Mouse (Mus musculus): ENCODE measurements around the gene Cux1. TPM values are rescaled to one million over a fixed set of nuclear protein-coding genes. Genes with fewer than 3 reads are reported as not detected.
A peak's percentile ranks its signal among the peaks of the same experiment; 100 is the strongest.

Gene Cux1
- total RNA-seq, 2 experiments from 2014 or later = 49.8 to 52.4 TPM

- peak in 1 of 2 experiments; percentile 11 for DNase-seq (ENCODE audit: low spot score in 2 of 2)
Measured at GRCm38 (mm10) chr5:136568026-136568765, 906 bp upstream of the Cux1 start.

- DNase-seq (ENCODE audit: low spot score in 2 of 2) = peak in 1 of 2 experiments; percentile 23
Measured at GRCm38 (mm10) chr5:136566812-136567175, 496 bp downstream of the Cux1 start.

- peak; percentile 34 to 38 for DNase-seq (ENCODE audit: low spot score in 2 of 2)
Measured at GRCm38 (mm10) chr5:136566001-136566811, 1.1 kb downstream of the Cux1 start.

GRCm38 (mm10) chr5:136565311-136565811, 1.9 kb downstream of the Cux1 start:
- DNase-seq (ENCODE audit: low spot score in 2 of 2) = peak in 1 of 2 experiments; percentile 11

GRCm38 (mm10) chr5:136564613-136565299, 2.5 kb downstream of the Cux1 start:
- no peak for DNase-seq (ENCODE audit: low spot score in 2 of 2)

- DNase-seq (ENCODE audit: low spot score in 2 of 2) = no peak
Measured at GRCm38 (mm10) chr5:136563996-136564395, 3.3 kb downstream of the Cux1 start.

GRCm38 (mm10) chr5:136563104-136563503, 4.2 kb downstream of the Cux1 start:
- no peak for DNase-seq (ENCODE audit: low spot score in 2 of 2)

GRCm38 (mm10) chr5:136562212-136562611, 5.1 kb downstream of the Cux1 start:
- no peak for DNase-seq (ENCODE audit: low spot score in 2 of 2)

GRCm38 (mm10) chr5:136561641-136562040, 5.6 kb downstream of the Cux1 start:
- DNase-seq (ENCODE audit: low spot score in 2 of 2) = no peak

- DNase-seq (ENCODE audit: low spot score in 2 of 2) = no peak
Measured at GRCm38 (mm10) chr5:136560656-136561055, 6.6 kb downstream of the Cux1 start.

- no peak for DNase-seq (ENCODE audit: low spot score in 2 of 2)
Measured at GRCm38 (mm10) chr5:136557446-136557845, 9.8 kb downstream of the Cux1 start.

GRCm38 (mm10) chr5:136556328-136557262, 10.7 kb downstream of the Cux1 start:
- DNase-seq (ENCODE audit: low spot score in 2 of 2) = no peak

GRCm38 (mm10) chr5:136555703-136556102, 11.6 kb downstream of the Cux1 start:
- DNase-seq (ENCODE audit: low spot score in 2 of 2) = peak in 1 of 2 experiments; percentile 25

- no peak for DNase-seq (ENCODE audit: low spot score in 2 of 2)
Measured at GRCm38 (mm10) chr5:136552832-136553231, 14.5 kb downstream of the Cux1 start.

- no peak for DNase-seq (ENCODE audit: low spot score in 2 of 2)
Measured at GRCm38 (mm10) chr5:136552093-136552492, 15.2 kb downstream of the Cux1 start.

GRCm38 (mm10) chr5:136551571-136551970, 15.7 kb downstream of the Cux1 start:
- DNase-seq (ENCODE audit: low spot score in 2 of 2) = no peak

- DNase-seq (ENCODE audit: low spot score in 2 of 2) = no peak
Measured at GRCm38 (mm10) chr5:136550726-136551125, 16.6 kb downstream of the Cux1 start.

GRCm38 (mm10) chr5:136548776-136549175, 18.5 kb downstream of the Cux1 start:
- no peak for DNase-seq (ENCODE audit: low spot score in 2 of 2)

GRCm38 (mm10) chr5:136545061-136545460, 22.2 kb downstream of the Cux1 start:
- no peak for DNase-seq (ENCODE audit: low spot score in 2 of 2)

- DNase-seq (ENCODE audit: low spot score in 2 of 2) = no peak
Measured at GRCm38 (mm10) chr5:136543171-136543570, 24.1 kb downstream of the Cux1 start.

Data from layer of hippocampus, postnatal 14 days (tissue).